Mouse (Mus musculus) heart, postnatal 0 days (tissue): Measurements from ENCODE around the gene Atp13a3. TPM values are rescaled to one million over a fixed set of nuclear protein-coding genes. Genes with fewer than 3 reads are reported as not detected.

Experiments used
- ATAC-seq: fragments of 200-750 bp; cut with Nextera tagmentation; 2 replicates; pipeline ENCODE4 v1.8.0; 2017; ENCODE audit warnings: low read depth, moderate number of reproducible peaks, moderate library complexity; ENCODE audit not compliant: insufficient read depth
- DNase-seq: peaks from one replicate; pipeline ENCODE4 v3.0.0-alpha.2; 2016; ENCODE audit warnings: low spot score
- H3K27ac ChIP-seq: fragments of 300-500 bp; sonication (generic); 2 replicates; pipeline ENCODE4 v1.5.1; 2014; ENCODE audit warnings: low read depth, mild to moderate bottlenecking
- H3K27me3 ChIP-seq: fragments of 300-500 bp; sonication (generic); 2 replicates; pipeline ENCODE4 v1.6.1; 2014; ENCODE audit warnings: low read length, mixed read lengths; ENCODE audit not compliant: control insufficient read depth, insufficient read depth
- H3K36me3 ChIP-seq: fragments of 300-500 bp; sonication (generic); replicated peaks from 2 replicates; pipeline ENCODE4 v1.6.1; 2014; ENCODE audit warnings: low read length, mixed read lengths; ENCODE audit not compliant: control insufficient read depth, insufficient read depth
- H3K4me1 ChIP-seq: fragments of 300-500 bp; sonication (generic); 2 replicates; pipeline ENCODE4 v1.6.1; 2014; ENCODE audit warnings: antibody characterized with exemption; ENCODE audit not compliant: control insufficient read depth, insufficient read depth
- H3K4me2 ChIP-seq: fragments of 300-500 bp; sonication (generic); 2 replicates; pipeline ENCODE4 v1.6.1; 2014; ENCODE audit warnings: low read depth, mild to moderate bottlenecking, low read length, moderate library complexity
- H3K4me3 ChIP-seq: fragments of 300-500 bp; sonication (generic); 2 replicates; pipeline ENCODE4 v1.5.1; 2014; ENCODE audit warnings: low read depth, low read length
- H3K9ac ChIP-seq: fragments of 300-500 bp; sonication (generic); replicated peaks from 2 replicates; pipeline ENCODE4 v1.6.1; 2014; ENCODE audit warnings: low read depth, low read length, mixed read lengths
- H3K9me3 ChIP-seq: fragments of 300-500 bp; sonication (generic); replicated peaks from 2 replicates; pipeline ENCODE4 v1.6.1; 2016; ENCODE audit warnings: low read length; ENCODE audit not compliant: control insufficient read depth
- CTCF ChIP-seq: IDR thresholded peaks from 2 replicates; pipeline ENCODE4 v1.5.1; 2016; ENCODE audit warnings: antibody characterized with exemption, control low read depth, low read depth
- EP300 ChIP-seq: IDR thresholded peaks from 2 replicates; pipeline ENCODE4 v1.6.1; 2016; ENCODE audit warnings: antibody characterized with exemption, low read depth
- WGBS: fragments of 180-500 bp; shearing (Covaris S2); extraction: QIAGEN DNeasy Blood & Tissue Kit; methylation state at CpG from one replicate; pipeline ENCODE4 v1.1.7; 2014; 5-methylcytosine and 5-hydroxymethylcytosine counted together
- polyA plus RNA-seq: library from polyadenylated mRNA; unstranded; fragments of >200 nt; fragmentation: Nextera tagmentation; extraction: Ambion mirVana; gene quantifications from 2 replicates; pipeline ENCODE4 v1.2.1, GENCODE M21; 2015
- total RNA-seq: library from RNA; depleted of rRNA; stranded (reverse); fragments of >200 nt; gene quantifications from 2 replicates; pipeline ENCODE4 v1.2.3, GENCODE M21; 2014; ENCODE audit warnings: low replicate concordance

Gene Atp13a3
- total and polyA plus RNA-seq, 2 experiments from 2014 or later: 4.5 to 27.1 TPM

GRCm38 (mm10) chr16:30447642-30448041 is 41.9 kb upstream of the Atp13a3 start:
- Histone ChIP-seq H3K9ac (no peak overlapping the region), H3K4me2 (no peak overlapping the region), H3K4me1 (no peaks in the 10 kb centered on the region), H3K27ac (no peak overlapping the region), H3K27me3 (no peaks in the 10 kb centered on the region), H3K9me3 (peaks cover 6% of the 10 kb centered on the region; the same call in 1 of the 2 replicates), H3K4me3 (no peak overlapping the region), H3K36me3 (no peaks in the 10 kb centered on the region)
- DNase-seq (no peak), ATAC-seq (no peak)
- WGBS: 22% methylated on average over 4 of the region's 4 CpGs
- no peak for TF ChIP-seq CTCF
- no peak for TF ChIP-seq EP300

GRCm38 (mm10) chr16:30443411-30443810 is 37.6 kb upstream of the Atp13a3 start:
- ATAC-seq: no peak
- H3K27ac ChIP-seq: no peak overlapping the region
- no peak overlapping the region for H3K4me3 ChIP-seq
- H3K4me2 ChIP-seq: no peak overlapping the region
- TF ChIP-seq EP300: no peak
- no peak for TF ChIP-seq CTCF
- H3K4me1 ChIP-seq: no peaks in the 10 kb centered on the region
- H3K36me3 ChIP-seq: no peaks in the 10 kb centered on the region
- WGBS: 64% methylated on average over 8 of the region's 8 CpGs
- H3K9me3 ChIP-seq: no peaks in the 10 kb centered on the region
- H3K27me3 ChIP-seq: no peaks in the 10 kb centered on the region
- no peak overlapping the region for H3K9ac ChIP-seq
- no peak for DNase-seq

DNA sequence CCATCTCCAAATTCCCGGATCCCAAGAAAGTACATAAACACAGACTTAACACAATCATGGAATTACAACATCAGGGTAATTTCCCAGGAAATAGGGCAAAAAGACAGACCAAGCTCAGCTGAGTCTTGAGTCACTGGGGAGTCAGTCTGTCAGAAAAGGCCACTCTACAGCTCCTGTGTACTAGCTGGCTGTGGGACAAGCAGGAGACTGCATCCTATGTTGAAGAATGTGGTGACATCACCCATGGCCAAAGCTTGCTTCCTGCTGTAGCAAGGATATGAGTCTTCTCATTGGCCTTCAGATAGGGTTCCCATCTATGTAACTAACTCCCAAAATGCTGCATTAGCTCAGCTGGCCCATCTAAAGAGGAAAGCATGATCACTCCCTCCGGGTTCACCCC is 36.7 kb upstream of the Atp13a3 start:
- Histone ChIP-seq H3K36me3 (no peaks in the 10 kb centered on the region), H3K4me3 (no peak overlapping the region), H3K9ac (no peak overlapping the region), H3K4me1 (no peaks in the 10 kb centered on the region), H3K4me2 (no peak overlapping the region), H3K27ac (no peak overlapping the region), H3K9me3 (no peaks in the 10 kb centered on the region), H3K27me3 (no peaks in the 10 kb centered on the region)
- TF ChIP-seq EP300: no peak
- TF ChIP-seq CTCF: no peak
- peak; percentile 49; the same call in 1 of the 2 replicates for ATAC-seq
- 69% methylated on average over 2 of the region's 2 CpGs for WGBS
- DNase-seq: no peak

DNA sequence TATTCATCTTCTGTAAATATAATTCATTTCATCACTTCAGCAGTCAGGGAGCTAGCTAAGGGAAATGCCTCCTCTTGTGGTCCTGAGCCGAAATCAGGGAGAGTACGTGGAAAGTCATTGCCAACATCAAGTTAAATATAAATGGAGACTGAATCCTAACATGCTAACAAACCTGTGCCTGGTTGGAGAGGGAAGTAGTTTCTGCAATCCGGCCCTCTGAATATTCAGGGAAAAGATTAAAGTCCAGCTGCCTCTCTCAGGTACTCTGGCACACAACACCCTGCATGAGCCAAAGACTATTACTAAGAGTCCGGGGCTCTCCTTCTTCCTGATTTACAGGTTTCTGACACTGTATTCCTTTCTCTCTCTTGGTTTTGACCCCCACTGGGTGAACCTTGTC is 35.6 kb upstream of the Atp13a3 start:
- Histone ChIP-seq H3K4me2 (no peak overlapping the region), H3K9ac (no peak overlapping the region), H3K27me3 (no peaks in the 10 kb centered on the region), H3K4me3 (no peak overlapping the region), H3K36me3 (no peaks in the 10 kb centered on the region), H3K4me1 (no peaks in the 10 kb centered on the region), H3K9me3 (no peaks in the 10 kb centered on the region), H3K27ac (no peak overlapping the region)
- ATAC-seq (no peak), DNase-seq (no peak)
- TF ChIP-seq CTCF: no peak
- TF ChIP-seq EP300: no peak
- 87% methylated on average over 4 of the region's 4 CpGs for WGBS

DNA sequence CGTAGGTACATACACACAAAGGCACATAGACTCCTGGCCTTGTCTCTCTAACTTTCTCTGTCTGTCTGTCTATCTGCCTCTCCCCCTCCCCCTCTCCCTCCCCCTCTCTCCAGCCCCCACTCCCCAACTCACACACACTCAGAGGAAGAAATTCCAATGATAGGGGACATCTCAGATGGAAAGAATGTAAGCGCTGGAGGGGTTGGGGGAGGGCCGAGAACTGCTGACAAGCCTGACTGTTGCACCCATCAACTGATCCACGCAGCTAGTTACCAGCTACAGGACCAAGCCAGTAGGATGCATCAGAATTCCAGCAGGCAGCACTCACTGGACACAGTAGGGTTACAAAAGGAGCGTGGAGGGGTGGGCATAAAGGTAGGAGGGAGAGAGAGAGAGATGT is 34.1 kb upstream of the Atp13a3 start:
- no peak for TF ChIP-seq CTCF
- no peak overlapping the region for H3K4me2 ChIP-seq
- no peak overlapping the region for H3K27ac ChIP-seq
- no peaks in the 10 kb centered on the region for H3K9me3 ChIP-seq
- 41% methylated on average over 5 of the region's 5 CpGs for WGBS
- H3K9ac ChIP-seq: no peak overlapping the region
- H3K27me3 ChIP-seq: no peaks in the 10 kb centered on the region
- H3K4me3 ChIP-seq: no peak overlapping the region
- DNase-seq (no peak), ATAC-seq (no peak)
- H3K36me3 ChIP-seq: no peaks in the 10 kb centered on the region
- H3K4me1 ChIP-seq: no peaks in the 10 kb centered on the region

DNA sequence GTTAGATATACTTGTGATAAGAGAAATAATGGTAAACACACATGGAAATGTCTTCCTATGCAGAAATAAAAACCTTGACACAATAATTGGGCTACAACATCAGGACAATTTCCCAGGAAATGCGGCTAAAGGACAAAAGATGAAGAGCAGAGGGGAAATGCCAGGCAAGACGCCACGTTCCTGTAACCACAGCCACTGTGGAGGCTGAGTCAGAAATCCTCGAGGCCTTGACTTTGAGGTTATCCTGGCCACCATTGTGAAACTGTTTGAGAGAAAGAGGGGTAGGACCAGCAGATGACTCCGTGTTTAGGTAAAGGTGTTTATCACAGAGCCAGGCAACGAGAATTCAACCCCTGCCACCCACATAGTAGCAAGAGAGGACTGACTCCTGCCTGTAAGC is 33.6 kb upstream of the Atp13a3 start:
- Histone ChIP-seq H3K9ac (no peak overlapping the region), H3K4me3 (no peak overlapping the region), H3K4me1 (no peaks in the 10 kb centered on the region), H3K4me2 (no peak overlapping the region), H3K27me3 (no peaks in the 10 kb centered on the region), H3K36me3 (no peaks in the 10 kb centered on the region), H3K9me3 (no peaks in the 10 kb centered on the region), H3K27ac (no peak overlapping the region)
- TF ChIP-seq CTCF (no peak), EP300 (no peak)
- no peak for ATAC-seq
- DNase-seq: no peak
- 47% methylated on average over 6 of the region's 6 CpGs for WGBS
